Mouse (Mus musculus): ENCODE measurements around the gene Lsamp. TPM values are rescaled to one million over a fixed set of nuclear protein-coding genes. Genes with fewer than 3 reads are reported as not detected.

Lsamp gene
- polyA plus RNA-seq, 1 experiment from 2014 or later, result 8.2 TPM

- no peaks in the 10 kb centered on the region for H3K36me3 ChIP-seq (ENCODE audit: control insufficient read depth, insufficient read depth, low read length)
- H3K4me2 ChIP-seq (ENCODE audit: low read depth, low read length), result no peak overlapping the region
- no peak overlapping the region for H3K9ac ChIP-seq (ENCODE audit: low read length)
- no peaks in the 10 kb centered on the region for H3K9me3 ChIP-seq (replicated peaks; ENCODE audit: control insufficient read depth, low read length)
- H3K4me1 ChIP-seq (ENCODE audit: control insufficient read depth, insufficient read depth, low read length), result no peaks in the 10 kb centered on the region
- no peak overlapping the region for H3K4me3 ChIP-seq (replicated peaks; ENCODE audit: low read length)
- H3K27ac ChIP-seq (ENCODE audit: low read length), result no peak overlapping the region
- no peak for ATAC-seq (ENCODE audit: insufficient read depth, low FRiP score)
- 78% methylated on average over 3 of the region's 3 CpGs for WGBS
- H3K27me3 ChIP-seq (ENCODE audit: control insufficient read depth, insufficient read depth, low read length), result no peaks in the 10 kb centered on the region
Measured at GRCm38 (mm10) chr16:41675774-41676173, 1691.6 kb downstream of the Lsamp start.

- no peaks in the 10 kb centered on the region for H3K9me3 ChIP-seq (replicated peaks; ENCODE audit: control insufficient read depth, low read length)
- H3K4me2 ChIP-seq (ENCODE audit: low read depth, low read length), result no peak overlapping the region
- H3K36me3 ChIP-seq (ENCODE audit: control insufficient read depth, insufficient read depth, low read length), result no peaks in the 10 kb centered on the region
- no peaks in the 10 kb centered on the region for H3K27me3 ChIP-seq (ENCODE audit: control insufficient read depth, insufficient read depth, low read length)
- no peak overlapping the region for H3K27ac ChIP-seq (ENCODE audit: low read length)
- H3K4me1 ChIP-seq (ENCODE audit: control insufficient read depth, insufficient read depth, low read length), result no peaks in the 10 kb centered on the region
- ATAC-seq (ENCODE audit: insufficient read depth, low FRiP score), result no peak
- no peak overlapping the region for H3K9ac ChIP-seq (ENCODE audit: low read length)
- H3K4me3 ChIP-seq (replicated peaks; ENCODE audit: low read length), result no peak overlapping the region
Measured at GRCm38 (mm10) chr16:41692435-41692834, 1708.3 kb downstream of the Lsamp start.

GRCm38 (mm10) chr16:41701790-41702428 is 1717.7 kb downstream of the Lsamp start:
- Histone ChIP-seq H3K4me2 (ENCODE audit: low read depth, low read length) (no peak overlapping the region), H3K4me3 (replicated peaks; ENCODE audit: low read length) (no peak overlapping the region), H3K36me3 (ENCODE audit: control insufficient read depth, insufficient read depth, low read length) (no peaks in the 10 kb centered on the region), H3K27ac (ENCODE audit: low read length) (no peak overlapping the region), H3K9me3 (replicated peaks; ENCODE audit: control insufficient read depth, low read length) (no peaks in the 10 kb centered on the region), H3K9ac (ENCODE audit: low read length) (no peak overlapping the region), H3K4me1 (ENCODE audit: control insufficient read depth, insufficient read depth, low read length) (no peaks in the 10 kb centered on the region), H3K27me3 (ENCODE audit: control insufficient read depth, insufficient read depth, low read length) (no peaks in the 10 kb centered on the region)
- 66% methylated on average over 5 of the region's 5 CpGs for WGBS
- no peak for ATAC-seq (ENCODE audit: insufficient read depth, low FRiP score)

GRCm38 (mm10) chr16:41728900-41729585 is 1744.9 kb downstream of the Lsamp start:
- Histone ChIP-seq H3K9ac (ENCODE audit: low read length) (no peak overlapping the region), H3K27me3 (ENCODE audit: control insufficient read depth, insufficient read depth, low read length) (no peaks in the 10 kb centered on the region), H3K4me1 (ENCODE audit: control insufficient read depth, insufficient read depth, low read length) (no peaks in the 10 kb centered on the region), H3K4me2 (ENCODE audit: low read depth, low read length) (no peak overlapping the region), H3K27ac (ENCODE audit: low read length) (no peak overlapping the region), H3K4me3 (replicated peaks; ENCODE audit: low read length) (no peak overlapping the region), H3K9me3 (replicated peaks; ENCODE audit: control insufficient read depth, low read length) (no peaks in the 10 kb centered on the region), H3K36me3 (ENCODE audit: control insufficient read depth, insufficient read depth, low read length) (no peaks in the 10 kb centered on the region)
- 82% methylated on average over 9 of the region's 9 CpGs for WGBS
- no peak for ATAC-seq (ENCODE audit: insufficient read depth, low FRiP score)

GRCm38 (mm10) chr16:41729911-41730310 is 1745.8 kb downstream of the Lsamp start:
- no peak overlapping the region for H3K4me3 ChIP-seq (replicated peaks; ENCODE audit: low read length)
- WGBS, result 83% methylated on average over 1 of the region's 1 CpGs
- H3K9me3 ChIP-seq (replicated peaks; ENCODE audit: control insufficient read depth, low read length), result no peaks in the 10 kb centered on the region
- no peak overlapping the region for H3K4me2 ChIP-seq (ENCODE audit: low read depth, low read length)
- H3K9ac ChIP-seq (ENCODE audit: low read length), result no peak overlapping the region
- no peak overlapping the region for H3K27ac ChIP-seq (ENCODE audit: low read length)
- H3K4me1 ChIP-seq (ENCODE audit: control insufficient read depth, insufficient read depth, low read length), result no peaks in the 10 kb centered on the region
- H3K36me3 ChIP-seq (ENCODE audit: control insufficient read depth, insufficient read depth, low read length), result no peaks in the 10 kb centered on the region
- ATAC-seq (ENCODE audit: insufficient read depth, low FRiP score), result no peak
- no peaks in the 10 kb centered on the region for H3K27me3 ChIP-seq (ENCODE audit: control insufficient read depth, insufficient read depth, low read length)

DNA sequence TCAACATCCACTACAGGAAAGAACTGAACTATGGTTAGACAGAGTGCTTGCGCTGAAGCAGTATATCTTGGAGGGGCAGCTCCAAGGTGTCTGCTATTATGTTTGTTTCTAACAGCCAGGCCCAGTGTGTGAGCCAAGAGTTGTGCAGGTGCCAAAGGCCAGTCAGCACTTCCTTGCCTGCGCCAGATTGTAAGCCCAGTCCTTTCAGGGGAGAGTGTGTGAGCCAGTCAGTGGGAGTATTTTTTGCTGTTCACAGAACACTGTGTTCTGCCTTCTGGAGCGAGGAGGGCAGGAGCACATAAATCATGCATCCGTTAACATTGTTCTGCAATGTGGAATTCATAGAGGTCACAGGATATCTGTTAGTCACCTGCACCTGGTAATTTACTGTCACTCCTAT is 1760.9 kb downstream of the Lsamp start:
- no peak overlapping the region for H3K27ac ChIP-seq (ENCODE audit: low read length)
- 53% methylated on average over 4 of the region's 4 CpGs for WGBS
- H3K9ac ChIP-seq (ENCODE audit: low read length), result no peak overlapping the region
- H3K27me3 ChIP-seq (ENCODE audit: control insufficient read depth, insufficient read depth, low read length), result no peaks in the 10 kb centered on the region
- H3K36me3 ChIP-seq (ENCODE audit: control insufficient read depth, insufficient read depth, low read length), result no peaks in the 10 kb centered on the region
- no peak overlapping the region for H3K4me3 ChIP-seq (replicated peaks; ENCODE audit: low read length)
- H3K4me1 ChIP-seq (ENCODE audit: control insufficient read depth, insufficient read depth, low read length), result no peaks in the 10 kb centered on the region
- H3K9me3 ChIP-seq (replicated peaks; ENCODE audit: control insufficient read depth, low read length), result no peaks in the 10 kb centered on the region
- H3K4me2 ChIP-seq (ENCODE audit: low read depth, low read length), result no peak overlapping the region
- peak; percentile 44; the same call in 1 of the 2 replicates for ATAC-seq (ENCODE audit: insufficient read depth, low FRiP score)

GRCm38 (mm10) chr16:41746235-41746911 is 1762.2 kb downstream of the Lsamp start:
- no peak overlapping the region for H3K4me2 ChIP-seq (ENCODE audit: low read depth, low read length)
- H3K36me3 ChIP-seq (ENCODE audit: control insufficient read depth, insufficient read depth, low read length), result no peaks in the 10 kb centered on the region
- H3K9me3 ChIP-seq (replicated peaks; ENCODE audit: control insufficient read depth, low read length), result no peaks in the 10 kb centered on the region
- ATAC-seq (ENCODE audit: insufficient read depth, low FRiP score), result no peak
- 83% methylated on average over 11 of the region's 11 CpGs for WGBS
- no peaks in the 10 kb centered on the region for H3K27me3 ChIP-seq (ENCODE audit: control insufficient read depth, insufficient read depth, low read length)
- H3K9ac ChIP-seq (ENCODE audit: low read length), result no peak overlapping the region
- no peak overlapping the region for H3K4me3 ChIP-seq (replicated peaks; ENCODE audit: low read length)
- no peak overlapping the region for H3K27ac ChIP-seq (ENCODE audit: low read length)
- H3K4me1 ChIP-seq (ENCODE audit: control insufficient read depth, insufficient read depth, low read length), result no peaks in the 10 kb centered on the region

DNA sequence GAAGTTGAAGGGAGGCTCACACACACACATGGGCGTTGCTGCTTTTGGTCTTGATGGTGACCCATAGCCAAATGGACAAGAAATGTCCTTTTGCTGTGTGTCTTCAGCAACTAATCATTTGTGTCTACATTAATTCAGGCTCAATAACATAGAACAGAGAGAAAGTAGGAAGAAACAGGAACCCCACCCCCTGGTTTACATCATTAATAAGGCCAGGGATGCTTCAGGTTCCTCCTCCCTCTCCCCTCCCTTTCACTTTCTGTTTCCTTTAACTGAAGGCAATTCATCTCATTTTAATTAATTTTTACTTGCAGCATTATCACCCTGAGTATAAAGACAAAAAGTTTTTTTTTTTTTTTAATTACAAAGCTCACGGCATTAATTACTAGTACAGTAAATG is 1763.7 kb downstream of the Lsamp start:
- Histone ChIP-seq H3K4me2 (ENCODE audit: low read depth, low read length) (no peak overlapping the region), H3K9ac (ENCODE audit: low read length) (no peak overlapping the region), H3K36me3 (ENCODE audit: control insufficient read depth, insufficient read depth, low read length) (no peaks in the 10 kb centered on the region), H3K9me3 (replicated peaks; ENCODE audit: control insufficient read depth, low read length) (no peaks in the 10 kb centered on the region), H3K4me1 (ENCODE audit: control insufficient read depth, insufficient read depth, low read length) (no peaks in the 10 kb centered on the region), H3K27me3 (ENCODE audit: control insufficient read depth, insufficient read depth, low read length) (no peaks in the 10 kb centered on the region), H3K4me3 (replicated peaks; ENCODE audit: low read length) (no peak overlapping the region), H3K27ac (ENCODE audit: low read length) (no peak overlapping the region)
- ATAC-seq (ENCODE audit: insufficient read depth, low FRiP score), result no peak
- WGBS, result 88% methylated on average over 2 of the region's 2 CpGs

DNA sequence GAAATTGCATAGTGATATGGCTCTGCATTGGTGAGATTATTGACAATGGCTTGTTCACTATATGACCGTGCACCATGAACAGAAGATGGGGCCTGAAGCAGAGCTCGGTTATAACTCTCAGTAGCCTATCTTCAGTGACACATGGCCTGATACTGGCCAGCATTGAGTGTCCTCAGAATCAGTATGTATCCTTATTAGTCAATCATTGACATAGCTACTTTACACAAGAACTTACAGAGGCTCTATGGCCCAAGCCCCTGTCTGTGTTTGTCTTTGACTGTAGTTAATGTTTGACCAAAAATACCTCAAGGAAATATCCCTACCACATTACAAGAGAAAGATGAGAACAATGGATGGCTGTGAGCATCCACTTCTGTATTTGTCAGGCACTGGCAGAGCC is 1764.6 kb downstream of the Lsamp start:
- no peaks in the 10 kb centered on the region for H3K9me3 ChIP-seq (replicated peaks; ENCODE audit: control insufficient read depth, low read length)
- no peak overlapping the region for H3K9ac ChIP-seq (ENCODE audit: low read length)
- no peak overlapping the region for H3K27ac ChIP-seq (ENCODE audit: low read length)
- no peaks in the 10 kb centered on the region for H3K36me3 ChIP-seq (ENCODE audit: control insufficient read depth, insufficient read depth, low read length)
- H3K27me3 ChIP-seq (ENCODE audit: control insufficient read depth, insufficient read depth, low read length), result no peaks in the 10 kb centered on the region
- H3K4me2 ChIP-seq (ENCODE audit: low read depth, low read length), result no peak overlapping the region
- no peak for ATAC-seq (ENCODE audit: insufficient read depth, low FRiP score)
- H3K4me3 ChIP-seq (replicated peaks; ENCODE audit: low read length), result no peak overlapping the region
- 72% methylated on average over 2 of the region's 2 CpGs for WGBS
- H3K4me1 ChIP-seq (ENCODE audit: control insufficient read depth, insufficient read depth, low read length), result no peaks in the 10 kb centered on the region

Measured in stomach, embryonic 16.5 days (tissue).